Mouse (Mus musculus) forebrain, embryonic 16.5 days (tissue): ENCODE results near the gene Tex45. TPM values are rescaled to one million over a fixed set of nuclear protein-coding genes. Genes with fewer than 3 reads are reported as not detected.

ENCODE experiments used
- ATAC-seq: fragments of 200-750 bp; cut with Nextera tagmentation; 2 replicates; pipeline ENCODE4 v1.8.0; 2017; ENCODE audit warnings: mild to moderate bottlenecking, moderate library complexity
- H3K27ac ChIP-seq: fragments of 300-500 bp; sonication (generic); 2 replicates; pipeline ENCODE4 v1.5.1; 2014; ENCODE audit warnings: low read length, control low read depth
- H3K27me3 ChIP-seq: fragments of 300-500 bp; sonication (generic); replicated peaks from 2 replicates; pipeline ENCODE4 v1.6.1; 2014; ENCODE audit warnings: low read length; ENCODE audit not compliant: control insufficient read depth, insufficient read depth
- H3K36me3 ChIP-seq: fragments of 300-500 bp; sonication (generic); 2 replicates; pipeline ENCODE4 v1.6.1; 2014; ENCODE audit not compliant: control insufficient read depth, insufficient read depth
- H3K4me1 ChIP-seq: fragments of 300-500 bp; sonication (generic); replicated peaks from 2 replicates; pipeline ENCODE4 v1.6.1; 2014; ENCODE audit warnings: low read length; ENCODE audit not compliant: control insufficient read depth, insufficient read depth
- H3K4me2 ChIP-seq: fragments of 300-500 bp; sonication (generic); 2 replicates; pipeline ENCODE4 v1.6.1; 2014; ENCODE audit warnings: mild to moderate bottlenecking, low read length, control low read depth
- H3K4me3 ChIP-seq: fragments of 300-500 bp; sonication (generic); replicated peaks from 2 replicates; pipeline ENCODE4 v1.5.1; 2014; ENCODE audit warnings: mild to moderate bottlenecking, low read length, control low read depth
- H3K9ac ChIP-seq: fragments of 300-500 bp; sonication (generic); replicated peaks from 2 replicates; pipeline ENCODE4 v1.6.1; 2014; ENCODE audit warnings: low read depth, low read length, control low read depth
- H3K9me3 ChIP-seq: fragments of 300-500 bp; sonication (generic); 2 replicates; pipeline ENCODE4 v1.6.1; 2016; ENCODE audit warnings: low read length; ENCODE audit not compliant: control insufficient read depth
- WGBS: fragments of 180-500 bp; shearing (Covaris S2); extraction: QIAGEN DNeasy Blood & Tissue Kit; methylation state at CpG from one replicate; pipeline ENCODE4 v1.1.7; 2014; 5-methylcytosine and 5-hydroxymethylcytosine counted together
- polyA plus RNA-seq: library from polyadenylated mRNA; unstranded; fragments of >200 nt; fragmentation: Nextera tagmentation; extraction: Ambion mirVana; gene quantifications from 2 replicates; pipeline ENCODE4 v1.2.1, GENCODE M21; 2015

Gene Tex45
- polyA plus RNA-seq, 1 experiment from 2014 or later = 0.16 TPM

GRCm38 (mm10) chr8:3498583-3498982 lies 27.9 kb downstream of the Tex45 start:
- H3K4me1 ChIP-seq = peaks cover 43% of the 10 kb centered on the region
- H3K4me2 ChIP-seq = no peak overlapping the region
- H3K36me3 ChIP-seq = peaks cover 19% of the 10 kb centered on the region
- no peaks in the 10 kb centered on the region; the same call in 1 of the 2 replicates for H3K9me3 ChIP-seq
- H3K27me3 ChIP-seq = no peaks in the 10 kb centered on the region
- no peak for ATAC-seq
- H3K4me3 ChIP-seq = no peak overlapping the region
- H3K9ac ChIP-seq = no peak overlapping the region
- H3K27ac ChIP-seq = no peak overlapping the region
- WGBS = 88% methylated on average over 3 of the region's 3 CpGs

- H3K27me3 ChIP-seq = no peaks in the 10 kb centered on the region
- peak overlapping the region; percentile 90 for H3K27ac ChIP-seq
- peak overlapping the region; percentile 67 for H3K9ac ChIP-seq
- WGBS = 6% methylated on average over 8 of the region's 8 CpGs
- peak; percentile 38 for ATAC-seq
- H3K36me3 ChIP-seq = peaks cover 19% of the 10 kb centered on the region
- H3K4me1 ChIP-seq = peaks cover 35% of the 10 kb centered on the region
- H3K4me3 ChIP-seq = peak overlapping the region; percentile 66
- peak overlapping the region; percentile 93 for H3K4me2 ChIP-seq
- H3K9me3 ChIP-seq = no peaks in the 10 kb centered on the region; the same call in 1 of the 2 replicates
These were observed 29.1 kb downstream of the Tex45 start for GRCm38 (mm10) chr8:3499751-3500150.

- peak; percentile 85 for ATAC-seq
- Histone ChIP-seq H3K4me2 (peak within 1 kb of the TSS; percentile 93), H3K36me3 (peaks cover 15% of the 10 kb centered on the region), H3K9ac (peak within 1 kb of the TSS; percentile 67), H3K4me1 (peaks cover 35% of the 10 kb centered on the region), H3K27ac (peak within 1 kb of the TSS; percentile 90), H3K9me3 (no peaks in the 10 kb centered on the region; the same call in 1 of the 2 replicates), H3K4me3 (peak within 1 kb of the TSS; percentile 66), H3K27me3 (no peaks in the 10 kb centered on the region)
- whole genome bisulfite sequencing = under 1% methylated on average over 70 of the region's 70 CpGs
These were observed 29.8 kb downstream of the Tex45 start, which contains the start of gene Mcoln1 for GRCm38 (mm10) chr8:3500235-3501090. TSS of gene Mcoln1 (plus strand) at chr8:3500457.

- Histone ChIP-seq H3K4me3 (no peak overlapping the region), H3K9me3 (no peaks in the 10 kb centered on the region), H3K36me3 (peaks cover 12% of the 10 kb centered on the region), H3K27ac (no peak overlapping the region), H3K4me2 (no peak overlapping the region), H3K27me3 (no peaks in the 10 kb centered on the region), H3K9ac (no peak overlapping the region), H3K4me1 (peaks cover 29% of the 10 kb centered on the region)
- 76% methylated on average over 4 of the region's 4 CpGs for WGBS
- ATAC-seq = no peak
These were observed 31.6 kb downstream of the Tex45 start for GRCm38 (mm10) chr8:3502217-3502616.

- Histone ChIP-seq H3K4me3 (no peak overlapping the region), H3K4me1 (no peaks in the 10 kb centered on the region), H3K9ac (no peak overlapping the region), H3K9me3 (no peaks in the 10 kb centered on the region), H3K36me3 (peaks cover 26% of the 10 kb centered on the region), H3K27me3 (no peaks in the 10 kb centered on the region), H3K27ac (no peak overlapping the region), H3K4me2 (no peak overlapping the region)
- ATAC-seq = no peak
- 90% methylated on average over 6 of the region's 6 CpGs for WGBS
These were observed 37.5 kb downstream of the Tex45 start for GRCm38 (mm10) chr8:3507979-3508754.

GRCm38 (mm10) chr8:3514681-3515247 lies 44.1 kb downstream of the Tex45 start:
- peak overlapping the region; percentile 70 for H3K4me3 ChIP-seq
- peaks cover 10% of the 10 kb centered on the region for H3K4me1 ChIP-seq
- H3K9ac ChIP-seq = peak overlapping the region; percentile 58
- WGBS = 34% methylated on average over 13 of the region's 13 CpGs
- peaks cover 11% of the 10 kb centered on the region for H3K36me3 ChIP-seq
- H3K4me2 ChIP-seq = peak overlapping the region; percentile 95
- H3K9me3 ChIP-seq = no peaks in the 10 kb centered on the region
- ATAC-seq = no peak
- H3K27ac ChIP-seq = peak overlapping the region; percentile 13
- H3K27me3 ChIP-seq = no peaks in the 10 kb centered on the region

GRCm38 (mm10) chr8:3515260-3515671 lies 44.6 kb downstream of the Tex45 start, which contains the start of gene Pnpla6:
TSS of gene Pnpla6 (plus strand) at chr8:3515384.
- H3K4me2 ChIP-seq = peak within 1 kb of the TSS; percentile 95
- H3K4me3 ChIP-seq = peak within 1 kb of the TSS; percentile 70
- peak within 1 kb of the TSS; percentile 71 for H3K27ac ChIP-seq
- peak; percentile 74 for ATAC-seq
- H3K9me3 ChIP-seq = no peaks in the 10 kb centered on the region
- H3K27me3 ChIP-seq = no peaks in the 10 kb centered on the region
- 0% methylated on average over 25 of the region's 25 CpGs for WGBS
- H3K4me1 ChIP-seq = peaks cover 10% of the 10 kb centered on the region
- H3K36me3 ChIP-seq = peaks cover 11% of the 10 kb centered on the region
- peak within 1 kb of the TSS; percentile 58 for H3K9ac ChIP-seq

GRCm38 (mm10) chr8:3515771-3516417 lies 45.2 kb downstream of the Tex45 start:
- Histone ChIP-seq H3K4me2 (peak overlapping the region; percentile 95), H3K9ac (peak overlapping the region; percentile 58)
- under 1% methylated on average over 25 of the region's 25 CpGs for WGBS

More at GRCm38 (mm10) chr8:3515771-3516417, 45.2 kb downstream of the Tex45 start:
- peak overlapping the region; percentile 70 for H3K4me3 ChIP-seq
- no peaks in the 10 kb centered on the region for H3K9me3 ChIP-seq
- H3K27me3 ChIP-seq = no peaks in the 10 kb centered on the region
- H3K4me1 ChIP-seq = peaks cover 10% of the 10 kb centered on the region
- peak overlapping the region; percentile 71 for H3K27ac ChIP-seq
- peaks cover 11% of the 10 kb centered on the region for H3K36me3 ChIP-seq
- ATAC-seq = peak; percentile 35
